Mouse (Mus musculus) Patski (cell line): ENCODE data around the gene Rnase12. TPM values are rescaled to one million over a fixed set of nuclear protein-coding genes. Genes with fewer than 3 reads are reported as not detected.
A peak's percentile ranks its signal among the peaks of the same experiment; 100 is the strongest.
"Not testable (repeated sequence)": the region's sequence is repeated elsewhere in the genome, so short reads cannot be mapped to it uniquely, and the experiment has no call there.

Experiments
- ATAC-seq: fragments of 100-300 bp; one replicate; pipeline ENCODE4 v1.8.0; 2021
- CTCF ChIA-PET: fragments of 350-600 bp; sonication (Branson Sonifier 250); formaldehyde crosslinking; loops from one replicate; lab custom pipeline; 2022; ENCODE audit warnings: inconsistent platforms; lab: Charles Lee
- POLR2A ChIA-PET: fragments of 350-600 bp; sonication (Branson Sonifier 250); formaldehyde crosslinking; loops from one replicate; lab custom pipeline; 2022; ENCODE audit warnings: antibody characterized with exemption, inconsistent platforms; lab: Charles Lee
- DNase-seq: peaks from one replicate; pipeline ENCODE4 v3.0.0-alpha.2; 2011; ENCODE audit warnings: low read depth, low spot score
- H3K27me3 ChIP-seq: fragments of 371-371 bp; one replicate; pipeline ENCODE4 v1.5.1; 2021
- CTCF ChIP-seq: fragments of 100-300 bp; IDR thresholded peaks from one replicate; pipeline ENCODE4 v1.5.1; 2021
- in situ Hi-C: fragments of 300-500 bp; cut with MboI; formaldehyde crosslinking; loops from 3 replicates; pipeline ENCODE4 v1.11.1; 2018; ENCODE audit warnings: low pct_unique_long_range_greater_than_20kb, mixed read lengths
- polyA plus RNA-seq: library from polyadenylated mRNA; unstranded; gene quantifications from one replicate; pipeline ENCODE4 v1.2.3, GENCODE M21; 2021

Rnase12 gene
- not detected for polyA plus RNA-seq

DNA sequence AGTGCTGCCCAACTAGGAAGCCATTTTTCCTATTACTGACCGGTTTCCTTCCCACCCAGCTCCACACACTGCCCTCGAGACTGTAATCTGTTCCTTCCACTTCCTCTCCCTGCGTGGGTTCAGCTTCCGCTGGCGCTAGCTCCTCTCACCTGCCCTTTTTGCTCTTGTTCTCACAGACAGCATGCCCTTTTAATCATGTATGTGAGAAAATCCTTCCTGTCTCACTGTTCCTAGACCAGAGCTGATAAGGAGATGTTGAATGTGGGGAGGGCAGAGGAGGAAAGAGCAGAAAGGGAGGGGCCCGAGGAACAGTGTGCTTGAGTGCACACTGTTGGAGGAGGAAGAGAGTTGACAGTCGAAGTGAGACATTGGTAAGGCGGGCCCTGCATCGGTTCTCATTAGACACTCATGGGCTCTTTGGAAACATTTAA is at the start of gene Rnase12:
Gene Rnase12 (minus strand): TSS at position 261 of the 431 bp plus-strand sequence.
- no peak for DNase-seq
- H3K27me3 ChIP-seq, result no peaks in the 10 kb centered on the region
- no peak for ATAC-seq
- in situ Hi-C loops, result no loop called here
- POLR2A ChIA-PET, result no interaction called here
- CTCF ChIA-PET, result no interaction called here
- no peak for TF ChIP-seq CTCF

DNA sequence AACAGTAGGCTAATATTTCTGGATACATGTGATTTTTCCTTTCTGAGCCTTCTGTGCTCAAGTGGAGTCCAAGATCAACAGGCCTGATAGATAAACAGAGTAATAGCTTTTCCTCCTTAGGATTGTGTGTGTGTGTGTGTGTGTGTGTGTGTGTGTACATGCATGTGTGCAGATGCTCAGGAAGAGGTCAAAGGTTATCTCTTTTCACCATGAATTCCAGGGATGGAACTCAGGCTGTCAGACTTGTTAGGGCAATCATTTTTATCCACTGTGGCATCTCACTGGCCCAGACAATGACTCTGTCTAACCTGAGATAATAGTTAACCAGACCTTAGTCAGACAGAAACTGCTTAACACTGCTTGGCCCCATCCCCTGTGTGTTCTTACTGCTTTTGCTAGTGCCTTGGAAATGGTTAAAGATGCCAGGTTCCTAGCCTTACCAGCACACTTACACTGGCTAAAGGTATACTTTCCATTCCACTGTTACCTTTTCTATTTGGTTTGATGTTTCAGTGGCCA is 49.0 kb upstream of the Rnase12 start:
- ATAC-seq (peak; percentile 51), DNase-seq (no peak)
- in situ Hi-C loops, result no loop called here
- ChIA-PET POLR2A (no interaction called here), CTCF (no interaction called here)
- H3K27me3 ChIP-seq, result no peaks in the 10 kb centered on the region
- TF ChIP-seq CTCF, result no peak

DNA sequence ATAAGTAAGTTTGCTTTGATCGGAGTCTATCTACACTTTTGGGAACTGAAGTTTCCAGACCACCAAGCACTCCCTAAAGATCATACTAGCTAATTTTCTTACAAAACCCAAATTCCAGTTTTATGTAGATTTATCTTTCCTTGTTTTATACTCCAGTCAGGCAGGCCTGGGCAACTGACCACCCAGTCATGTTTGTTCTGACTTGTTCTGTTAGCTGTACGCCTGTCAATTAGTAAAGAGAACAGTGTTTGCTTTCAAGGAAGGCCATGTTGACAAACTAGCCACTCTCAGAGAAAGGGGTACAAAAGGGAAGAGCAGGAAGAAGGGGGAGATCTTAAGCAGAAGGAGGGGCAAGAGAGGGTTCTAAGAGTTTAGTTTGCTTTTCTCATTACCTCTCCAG is 46.9 kb upstream of the Rnase12 start:
- DNase-seq (no peak), ATAC-seq (no peak)
- no peak for TF ChIP-seq CTCF
- no peaks in the 10 kb centered on the region for H3K27me3 ChIP-seq
- ChIA-PET CTCF (no interaction called here), POLR2A (interaction anchor here (0.5 kb wide), 1 partner anchor 992 kb away, joined by 3 read pairs; no protein-coding TSS in a partner anchor)
- in situ Hi-C loops, result loop anchor here (5.0 kb wide), 1 partner anchor 163 kb away; no protein-coding TSS in a partner anchor

DNA sequence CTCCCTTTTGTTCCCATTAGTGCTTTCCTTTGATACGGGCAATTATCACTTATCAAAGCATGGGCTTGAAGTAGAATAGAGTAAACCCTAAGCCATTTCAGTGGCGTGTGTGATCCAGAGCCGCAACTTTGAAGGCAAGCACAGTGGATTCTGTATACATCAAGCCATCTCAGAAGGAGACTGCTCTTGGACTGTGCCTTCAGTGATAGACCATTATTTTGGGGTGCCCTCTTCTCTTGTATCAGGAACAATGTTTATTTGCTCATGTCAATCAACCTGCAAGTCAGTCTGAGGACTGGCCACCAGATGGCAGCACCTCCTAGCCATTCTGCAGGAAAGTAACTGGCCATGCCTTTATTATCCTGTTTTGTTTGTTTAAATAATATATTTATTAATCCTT is 45.8 kb upstream of the Rnase12 start:
- H3K27me3 ChIP-seq, result no peaks in the 10 kb centered on the region
- in situ Hi-C loops, result loop anchor here (5.0 kb wide), 1 partner anchor 164 kb away; no protein-coding TSS in a partner anchor
- peak; percentile 84 for TF ChIP-seq CTCF
- ATAC-seq (peak; percentile 24), DNase-seq (no peak)
- ChIA-PET POLR2A (no interaction called here), CTCF (no interaction called here)

DNA sequence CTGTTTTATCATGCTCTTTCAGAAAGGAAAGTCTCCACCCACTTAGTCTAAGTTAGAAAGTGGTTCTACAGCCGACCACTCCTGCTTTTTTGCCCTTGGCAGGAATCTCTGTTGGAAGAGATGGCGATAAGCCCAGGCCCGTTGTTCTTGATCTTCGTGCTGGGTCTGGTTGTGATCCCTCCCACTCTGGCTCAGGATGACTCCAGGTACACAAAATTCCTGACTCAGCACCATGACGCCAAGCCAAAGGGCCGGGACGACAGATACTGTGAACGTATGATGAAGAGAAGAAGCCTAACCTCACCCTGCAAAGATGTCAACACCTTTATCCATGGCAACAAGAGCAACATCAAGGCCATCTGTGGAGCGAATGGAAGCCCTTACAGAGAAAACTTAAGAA is 43.8 kb upstream of the Rnase12 start:
- in situ Hi-C loops, result loop anchor here (5.0 kb wide), 1 partner anchor 166 kb away; no protein-coding TSS in a partner anchor
- DNase-seq (no peak), ATAC-seq (no peak)
- ChIA-PET POLR2A (no interaction called here), CTCF (no interaction called here)
- TF ChIP-seq CTCF, result no peak
- no peaks in the 10 kb centered on the region for H3K27me3 ChIP-seq

DNA sequence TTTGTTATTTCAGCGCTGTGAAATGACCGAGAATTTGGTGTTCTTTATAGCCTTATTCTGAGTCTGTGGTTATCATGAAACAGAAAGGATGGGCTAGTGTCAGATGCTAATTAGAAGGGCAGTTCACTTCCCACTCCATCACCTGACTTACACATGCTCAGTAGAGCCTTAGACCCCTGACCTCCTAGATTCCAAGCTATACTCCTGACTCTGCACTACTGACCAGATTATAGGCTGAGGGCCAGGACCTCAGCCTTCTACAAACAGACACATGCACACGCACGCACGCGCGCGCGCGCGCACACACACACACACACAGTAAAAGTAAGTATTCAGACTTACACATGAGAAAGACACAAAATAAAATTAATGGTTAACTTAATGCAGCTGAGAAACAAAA is 41.5 kb upstream of the Rnase12 start:
- ChIA-PET POLR2A (no interaction called here), CTCF (interaction anchor here (1.0 to 1.8 kb wide), 3 partner anchors 24 to 672 kb away, joined by 3 to 4 read pairs (median 3); no protein-coding TSS in a partner anchor)
- no peak for ATAC-seq
- no peak for DNase-seq
- H3K27me3 ChIP-seq, result no peaks in the 10 kb centered on the region
- no peak for TF ChIP-seq CTCF
- in situ Hi-C loops, result loop anchor here (5.0 kb wide), 1 partner anchor 673 kb away; the partner anchor contains the start of gene Ang4

DNA sequence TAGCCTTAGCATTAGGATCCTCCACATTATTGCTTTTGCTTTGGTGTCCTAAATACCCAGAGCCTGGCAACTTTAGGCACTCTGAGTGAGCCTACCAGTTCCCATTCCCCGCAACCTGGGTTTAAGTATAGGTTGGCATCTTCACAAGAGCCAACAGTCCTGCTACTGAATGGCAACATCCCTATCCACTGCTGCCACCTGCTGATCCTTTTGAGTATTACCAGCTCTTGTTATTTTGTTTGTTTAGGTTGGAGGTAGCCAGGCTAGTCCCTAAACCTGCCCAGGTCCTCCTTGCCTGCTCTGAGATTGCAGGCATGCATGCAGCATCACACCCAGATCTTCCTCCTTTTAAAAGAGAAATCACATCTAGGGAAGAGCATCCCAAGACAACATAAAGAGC is 40.8 kb upstream of the Rnase12 start:
- DNase-seq, H3K27me3 ChIP-seq, POLR2A ChIA-PET: not testable (repeated sequence)
- CTCF ChIA-PET, result interaction anchor here (0.9 to 1.8 kb wide), 4 partner anchors 24 to 673 kb away, joined by 3 to 4 read pairs (median 4); no protein-coding TSS in a partner anchor
- peak; percentile 85 for ATAC-seq
- in situ Hi-C loops, result loop anchor here (5.0 kb wide), 1 partner anchor 674 kb away; the partner anchor contains the start of gene Ang4

DNA sequence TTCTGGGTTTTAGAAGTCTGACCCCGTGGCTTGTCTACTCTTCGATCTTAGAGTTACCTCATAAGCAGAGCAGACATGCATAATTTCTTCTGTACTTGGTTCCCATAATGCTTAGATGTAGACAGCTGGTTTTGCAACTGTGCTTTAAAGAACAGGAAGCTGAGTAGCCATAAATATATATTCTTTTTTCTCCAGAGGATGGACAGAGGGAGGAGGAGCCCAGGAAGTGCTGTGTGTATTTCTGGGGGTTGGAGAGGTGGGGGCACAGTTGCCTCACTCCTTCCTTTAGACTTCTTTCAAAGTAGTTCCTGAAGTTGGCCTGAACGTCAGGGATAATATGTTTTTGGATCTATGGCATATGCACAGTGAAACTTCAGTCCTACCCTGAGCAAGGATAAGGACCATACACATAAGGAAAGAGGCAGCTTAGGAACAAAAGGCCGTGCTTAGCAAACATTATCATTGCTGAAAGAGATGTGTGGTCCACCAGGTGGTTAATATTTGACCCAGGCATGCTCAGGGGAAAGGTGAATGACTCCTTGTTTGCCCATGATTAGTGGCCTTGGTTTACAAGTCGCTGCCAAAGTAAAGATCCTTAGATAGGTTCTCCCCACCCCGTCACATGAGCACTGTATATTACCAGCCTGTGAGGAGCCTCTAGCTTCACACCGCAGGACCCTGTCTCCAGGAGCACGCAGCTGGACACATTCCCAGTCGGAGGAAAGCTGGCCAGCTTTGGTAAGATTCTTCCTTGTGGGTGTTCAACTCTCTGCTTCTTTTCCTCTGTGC is 38.5 kb upstream of the Rnase12 start:
- TF ChIP-seq CTCF, result no peak
- ChIA-PET POLR2A (no interaction called here), CTCF (interaction anchor here (1.0 kb wide), 2 partner anchors 32 to 296 kb away, joined by 3 read pairs; no protein-coding TSS in a partner anchor)
- in situ Hi-C loops, result loop anchor here (5.0 kb wide), 1 partner anchor 676 kb away; the partner anchor contains the start of gene Ang4
- no peak for ATAC-seq
- no peaks in the 10 kb centered on the region for H3K27me3 ChIP-seq
- DNase-seq, result no peak

DNA sequence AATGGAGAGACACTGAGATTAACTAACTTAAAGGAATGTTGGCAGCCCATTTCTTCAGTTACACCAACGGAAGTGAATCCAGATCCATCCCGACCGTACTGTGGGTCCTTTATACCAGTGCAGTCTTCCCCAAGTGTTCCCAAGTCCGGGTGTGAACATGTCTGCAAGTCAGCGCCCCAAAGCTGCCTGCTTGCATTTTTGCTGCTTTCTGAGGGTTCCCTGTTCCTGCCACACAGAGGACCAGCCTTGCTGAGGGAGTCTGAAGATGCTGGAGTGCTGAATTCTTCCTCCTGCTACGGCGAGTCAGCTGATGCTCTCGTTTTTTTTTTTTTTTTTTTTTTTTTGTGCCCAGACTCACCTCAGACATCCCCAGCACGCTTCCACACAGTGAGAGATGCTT is 37.5 kb upstream of the Rnase12 start:
- POLR2A ChIA-PET, result no interaction called here
- H3K27me3 ChIP-seq, result no peaks in the 10 kb centered on the region
- DNase-seq, result no peak
- in situ Hi-C loops, result loop anchor here (5.0 kb wide), 1 partner anchor 677 kb away; the partner anchor contains the start of gene Ang4
- ATAC-seq, result no peak
- no peak for TF ChIP-seq CTCF
- CTCF ChIA-PET, result interaction anchor here (1.0 kb wide), 1 partner anchor 30 kb away, joined by 3 read pairs; no protein-coding TSS in a partner anchor

DNA sequence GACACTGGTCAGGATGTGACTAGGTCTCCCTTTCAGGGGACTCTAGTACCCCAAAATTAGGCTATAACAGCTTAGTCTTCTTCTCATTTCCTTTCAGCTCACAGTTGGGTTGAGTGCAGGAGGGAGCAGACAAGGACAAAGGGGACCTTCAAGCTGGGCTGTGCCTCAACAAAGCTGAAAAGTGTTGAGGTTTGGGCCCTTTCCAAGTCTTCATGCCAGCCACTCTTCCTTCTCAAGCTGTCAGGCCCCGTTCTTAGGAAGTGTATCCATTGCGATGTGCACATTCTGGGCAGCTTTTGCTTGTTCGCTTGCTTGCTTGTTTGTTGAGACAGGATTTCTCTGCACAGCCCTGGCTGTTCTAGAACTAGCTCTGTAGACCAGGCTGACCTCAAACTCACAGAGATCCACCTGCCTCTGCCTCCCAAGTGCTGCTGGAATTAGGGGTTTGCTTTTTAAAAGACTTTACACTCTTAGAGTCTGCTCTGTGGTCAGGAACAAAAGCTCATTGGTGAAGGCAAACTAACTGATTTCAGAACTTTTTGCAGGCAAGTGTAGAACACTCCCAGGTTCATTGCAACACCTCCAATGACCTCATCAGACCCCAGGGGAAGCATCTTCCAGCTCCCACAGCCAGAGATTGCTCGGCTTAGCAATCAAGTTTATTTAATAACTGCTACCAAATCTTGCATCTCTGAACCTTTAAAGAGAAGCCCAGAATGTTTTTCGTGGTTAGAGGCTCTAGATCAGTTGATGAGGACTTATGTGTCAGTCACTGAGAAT is 36.8 kb upstream of the Rnase12 start:
- DNase-seq, result no peak
- H3K27me3 ChIP-seq, result no peaks in the 10 kb centered on the region
- no peak for ATAC-seq
- ChIA-PET POLR2A (no interaction called here), CTCF (interaction anchor here (1.0 kb wide), 1 partner anchor 27 kb away, joined by 3 read pairs; no protein-coding TSS in a partner anchor)
- TF ChIP-seq CTCF, result no peak
- in situ Hi-C loops, result no loop called here
